ENCODE assay signal across 12 mouse cellular contexts in genomic region chr19:7458901-7459300, GRCm38 (mm10).
"Had no signal": no experiment of that assay in that cellular context is flagged by ENCODE, and none has a peak within 500 bp of the region (broad histone marks: within the 10 kb centered on the region; RNA-seq: fewer than 3 reads in every experiment).

No protein-coding gene starts in this region.

- H3K4me1 ChIP-seq: midbrain, embryonic 12.5 days had no signal

- H3K4me2 ChIP-seq: limb, embryonic 15.5 days; liver, embryonic 12.5 days; lung, embryonic 14.5 days; midbrain, embryonic 12.5 days; neural tube, embryonic 15.5 days had no signal

- H3K36me3 ChIP-seq: limb, embryonic 15.5 days had no signal

- H3K9ac ChIP-seq: limb, embryonic 15.5 days; liver, embryonic 12.5 days; lung, embryonic 14.5 days; midbrain, embryonic 12.5 days; neural tube, embryonic 15.5 days had no signal

- H3K27me3 ChIP-seq: limb, embryonic 15.5 days; liver, embryonic 12.5 days; midbrain, embryonic 12.5 days; neural tube, embryonic 15.5 days had no signal

- H3K9me3 ChIP-seq: limb, embryonic 15.5 days; liver, embryonic 12.5 days; midbrain, embryonic 12.5 days; neural tube, embryonic 15.5 days had no signal

- H3K27ac ChIP-seq: hindbrain, postnatal 0 days; layer of hippocampus, adult 2 months; left cerebral cortex, adult 2 months; limb, embryonic 15.5 days; liver, embryonic 12.5 days; midbrain, embryonic 12.5 days; neural tube, embryonic 15.5 days had no signal

- H3K4me3 ChIP-seq: layer of hippocampus, adult 2 months; left cerebral cortex, adult 2 months; limb, embryonic 15.5 days; liver, embryonic 12.5 days; midbrain, embryonic 12.5 days; neural tube, embryonic 15.5 days had no signal

- ATAC-seq: hindbrain, postnatal 0 days; liver, embryonic 12.5 days; midbrain, embryonic 16.5 days had no signal

- DNase-seq: lung, embryonic 14.5 days; right cerebral cortex, adult 18-20 months; thymus, adult 18-20 months; thymus, postnatal 14 days had no signal
